Mouse (Mus musculus): ENCODE measurements around the gene Slc2a4.

DNA sequence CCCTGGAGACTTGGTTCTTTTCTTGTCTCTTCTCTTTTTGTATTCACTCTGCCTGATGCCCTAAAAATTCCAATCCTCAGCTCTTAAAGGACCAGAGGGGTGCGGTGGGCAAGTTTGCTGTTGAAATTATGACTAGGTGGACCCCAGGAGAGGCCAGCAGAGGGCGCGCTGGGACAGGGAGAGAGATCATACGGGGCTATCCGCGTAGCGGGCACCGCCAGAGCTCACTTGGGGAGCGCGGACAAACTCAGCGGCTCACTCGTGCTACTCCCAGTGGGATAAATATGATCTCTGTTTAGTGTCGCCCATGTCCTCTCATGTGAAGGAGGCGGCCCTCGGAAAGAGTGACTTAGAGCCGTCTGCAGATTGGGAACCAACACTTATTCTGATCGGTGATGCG is 13.8 kb downstream of the Slc2a4 start:
- TF ChIP-seq POLR2A (IDR thresholded peaks at IDR 0.05; ENCODE audit: insufficient read depth, low read length) (no peak), CTCF (IDR thresholded peaks at IDR 0.05; ENCODE audit: low read depth, low read length) (peak; percentile 85), EP300 (IDR thresholded peaks at IDR 0.05; ENCODE audit: insufficient read depth, low read depth, low read length) (no peak)
